Mouse (Mus musculus) heart, adult 2 months (tissue): ENCODE measurements around the gene Disp3.

ENCODE experiments used
- CTCF ChIP-seq: fragments of 200-600 bp; IDR thresholded peaks from 2 replicates; pipeline ENCODE4 v1.8.1; 2022; ENCODE audit warnings: antibody characterized with exemption, mild to moderate bottlenecking, moderate library complexity
- POLR2A ChIP-seq: fragments of 200-500 bp; IDR thresholded peaks from 2 replicates; pipeline ENCODE4 v1.6.1; 2011; ENCODE audit warnings: mild to moderate bottlenecking, low read depth, low read length, control low read depth; ENCODE audit not compliant: insufficient read depth

- TF ChIP-seq POLR2A (no peak), CTCF (peak; percentile 94)
Observed at GRCm38 (mm10) chr4:148288055-148288549, 337 bp upstream of the Disp3 start.
